Mouse (Mus musculus): Measurements from ENCODE around the gene Sdf2l1. TPM values are rescaled to one million over a fixed set of nuclear protein-coding genes. Genes with fewer than 3 reads are reported as not detected.

The Sdf2l1 gene
- polyA plus RNA-seq, 1 experiment, result 28.0 TPM

DNA sequence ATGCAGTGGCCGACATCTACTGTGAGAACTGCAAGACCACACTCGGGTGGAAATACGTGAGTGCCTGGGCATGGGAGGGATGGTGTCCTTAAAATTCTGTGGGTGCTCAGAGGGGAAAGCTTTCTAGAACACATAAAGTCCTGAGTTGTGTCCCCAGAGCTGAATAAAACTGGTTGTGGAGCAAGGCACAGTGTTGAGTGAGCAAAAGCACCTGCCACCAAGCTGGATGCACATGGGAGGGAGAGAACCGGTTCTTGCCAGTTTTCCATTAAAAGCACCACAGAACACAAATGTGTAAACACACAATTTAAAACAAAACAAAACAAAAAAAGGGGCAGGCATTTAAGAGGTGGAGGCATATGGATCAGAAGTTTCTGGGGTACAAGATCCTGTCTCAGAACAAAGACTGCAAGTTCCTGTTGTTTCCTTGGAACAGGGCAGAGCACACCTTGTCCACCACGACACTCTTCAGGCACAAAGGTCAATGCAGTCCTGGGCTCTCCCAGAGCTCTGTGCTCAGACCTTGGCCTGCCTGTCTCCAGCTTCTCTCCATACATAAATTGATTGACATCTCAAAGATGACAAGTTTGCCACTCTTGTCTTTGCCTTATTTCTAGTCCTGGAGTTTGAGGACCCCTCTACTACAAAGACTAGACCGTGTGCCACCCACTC is 49.9 kb downstream of the Sdf2l1 start:
- no peak overlapping the region for H3K27ac ChIP-seq (ENCODE audit: control insufficient read depth, insufficient read depth, low read depth, low read length, poor library complexity)
- TF ChIP-seq CTCF (IDR thresholded peaks at IDR 0.05; ENCODE audit: control insufficient read depth, insufficient read depth, low read length), result no peak
- no peak for TF ChIP-seq POLR2A (IDR thresholded peaks at IDR 0.05; ENCODE audit: borderline replicate concordance, control insufficient read depth, low read depth, low read length)
- H3K4me3 ChIP-seq (replicated peaks; ENCODE audit: control insufficient read depth, low read depth, low read length), result no peak overlapping the region
- no peaks in the 10 kb centered on the region for H3K4me1 ChIP-seq (ENCODE audit: control insufficient read depth, insufficient read depth, low read length)
- 88% methylated on average over 6 of the region's 6 CpGs for WGBS

Other genes with a start within 250 kb of the Sdf2l1 start
- 3.8 and 4.6 TPM in 2 replicates for gene Ppm1f, start 235.9 kb downstream of the Sdf2l1 start, polyA plus RNA-seq (2011; ENCODE audit: insufficient read depth, insufficient read length, low replicate concordance, missing spikeins)
- gene Mapk1, start 149.0 kb downstream of the Sdf2l1 start, polyA plus RNA-seq (2011; ENCODE audit: insufficient read depth, insufficient read length, low replicate concordance, missing spikeins), result 65.8 and 76.8 TPM in 2 replicates
- gene Ypel1, start 62.7 kb downstream of the Sdf2l1 start, polyA plus RNA-seq (2011; ENCODE audit: insufficient read depth, insufficient read length, low replicate concordance, missing spikeins), result 1.4 TPM in 1 of 2 replicates, not detected in the other
- gene Ppil2, start 21.1 kb downstream of the Sdf2l1 start, polyA plus RNA-seq (2011; ENCODE audit: insufficient read depth, insufficient read length, low replicate concordance, missing spikeins), result 54.0 and 99.6 TPM in 2 replicates
- gene 2610318N02Rik, start 7.2 kb downstream of the Sdf2l1 start, polyA plus RNA-seq (2011; ENCODE audit: insufficient read depth, insufficient read length, low replicate concordance, missing spikeins), result 15.1 and 23.6 TPM in 2 replicates
- gene Ydjc, start 12.2 kb upstream of the Sdf2l1 start, polyA plus RNA-seq (2011; ENCODE audit: insufficient read depth, insufficient read length, low replicate concordance, missing spikeins), result 2.9 and 5.4 TPM in 2 replicates
- 0.61 and 1.8 TPM in 2 replicates for gene Ccdc116, start 14.8 kb upstream of the Sdf2l1 start, polyA plus RNA-seq (2011; ENCODE audit: insufficient read depth, insufficient read length, low replicate concordance, missing spikeins)
- gene Ube2l3, start 70.3 kb upstream of the Sdf2l1 start, polyA plus RNA-seq (2011; ENCODE audit: insufficient read depth, insufficient read length, low replicate concordance, missing spikeins), result 70.5 and 97.7 TPM in 2 replicates
- not detected in 2 replicates for gene Rimbp3, start 76.2 kb upstream of the Sdf2l1 start, polyA plus RNA-seq (2011; ENCODE audit: insufficient read depth, insufficient read length, low replicate concordance, missing spikeins)
- 1.2 and 3.5 TPM in 2 replicates for gene Hic2, start 101.2 kb upstream of the Sdf2l1 start, polyA plus RNA-seq (2011; ENCODE audit: insufficient read depth, insufficient read length, low replicate concordance, missing spikeins)
- gene Tmem191c, start 143.7 kb upstream of the Sdf2l1 start, polyA plus RNA-seq (2011; ENCODE audit: insufficient read depth, insufficient read length, low replicate concordance, missing spikeins), result 11.5 and 35.5 TPM in 2 replicates
- gene Serpind1, start 199.0 kb upstream of the Sdf2l1 start, polyA plus RNA-seq (2011; ENCODE audit: insufficient read depth, insufficient read length, low replicate concordance, missing spikeins), result 0.63 and 2.3 TPM in 2 replicates

Data from bone marrow, adult 2 months (tissue).